Mouse (Mus musculus) megakaryocyte, embryonic 14.5 days (primary cell): ENCODE data around the gene Zdhhc17.

ENCODE experiments used
- FLI1 ChIP-seq: IDR thresholded peaks from 2 replicates; pipeline ENCODE4 v1.6.1; 2012; ENCODE audit warnings: low read length, inconsistent platforms, mixed read lengths
- GATA1 ChIP-seq: IDR thresholded peaks from 3 replicates; pipeline ENCODE4 v1.6.1; 2012; ENCODE audit warnings: mixed read lengths, low read length, inconsistent platforms, borderline replicate concordance

DNA sequence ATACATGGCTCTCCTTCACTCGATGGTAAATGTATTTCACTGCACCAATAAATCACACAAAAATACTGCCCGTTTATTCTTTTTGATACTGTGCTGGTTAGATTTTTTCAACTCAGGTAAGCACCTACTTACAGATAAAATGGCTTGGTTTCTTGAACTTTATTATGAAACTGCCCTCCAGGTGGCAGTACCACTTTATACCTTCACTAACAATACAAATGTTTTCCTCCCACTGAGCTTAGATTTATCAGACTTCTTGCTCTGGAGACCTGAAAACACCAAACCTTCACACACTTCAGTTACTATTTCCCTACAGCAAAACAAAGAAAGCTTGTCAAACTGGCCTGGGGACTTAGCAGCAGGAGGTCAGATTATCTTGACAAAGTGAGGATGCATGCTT lies 20.2 kb downstream of the Zdhhc17 start:
- TF ChIP-seq GATA1 = no peak
- TF ChIP-seq FLI1 = no peak
